Mouse (Mus musculus) layer of hippocampus, postnatal 25 days (tissue): Measurements from ENCODE around the gene Tm2d3. TPM values are rescaled to one million over a fixed set of nuclear protein-coding genes. Genes with fewer than 3 reads are reported as not detected.

ENCODE experiments used
- DNase-seq, 2 experiments: peaks; one replicate each; pipeline ENCODE4 v3.0.0; 2022; ENCODE audit warnings: mixed read lengths in 2 of 2, low spot score in 1 of 2; ENCODE audit errors: extremely low spot score in 1 of 2
- total RNA-seq, 2 experiments: library from RNA; stranded (reverse); gene quantifications; 2 replicates each; pipeline ENCODE4 v1.2.3; 2021

Tm2d3 gene
- 10 to 100 TPM; 45.4 to 51.6 TPM for total RNA-seq

GRCm38 (mm10) chr7:65690869-65691268 lies at the start of gene Tm2d3:
Gene Tm2d3, plus strand, starts transcription at chr7:65691169.
- no peak for DNase-seq

GRCm38 (mm10) chr7:65642371-65643304 lies 48.3 kb upstream of the Tm2d3 start:
- no peak for DNase-seq

- DNase-seq = no peak
Observed at GRCm38 (mm10) chr7:65643861-65644421, 47.0 kb upstream of the Tm2d3 start.

GRCm38 (mm10) chr7:65644643-65645351 lies 46.2 kb upstream of the Tm2d3 start, which contains the start of gene Tarsl2:
Gene Tarsl2, plus strand, starts transcription at chr7:65644898.
- DNase-seq = peak; percentile 83 to 87

GRCm38 (mm10) chr7:65645996-65646395 lies 45.0 kb upstream of the Tm2d3 start:
- DNase-seq = no peak

- DNase-seq = no peak
Observed at GRCm38 (mm10) chr7:65650662-65651061, 40.3 kb upstream of the Tm2d3 start.

- no peak for DNase-seq
Observed at GRCm38 (mm10) chr7:65657490-65658120, 33.4 kb upstream of the Tm2d3 start.

- no peak for DNase-seq
Observed at GRCm38 (mm10) chr7:65663225-65663790, 27.7 kb upstream of the Tm2d3 start.

GRCm38 (mm10) chr7:65663886-65664285 lies 27.1 kb upstream of the Tm2d3 start:
- DNase-seq = no peak

GRCm38 (mm10) chr7:65667491-65667890 lies 23.5 kb upstream of the Tm2d3 start:
- no peak for DNase-seq

GRCm38 (mm10) chr7:65678050-65678449 lies 12.9 kb upstream of the Tm2d3 start:
- no peak for DNase-seq

GRCm38 (mm10) chr7:65678900-65679595 lies 11.9 kb upstream of the Tm2d3 start:
- no peak for DNase-seq

- DNase-seq = no peak
Observed at GRCm38 (mm10) chr7:65681166-65681565, 9.8 kb upstream of the Tm2d3 start.

GRCm38 (mm10) chr7:65684256-65684835 lies 6.6 kb upstream of the Tm2d3 start:
- no peak for DNase-seq

- no peak for DNase-seq
Observed at GRCm38 (mm10) chr7:65686664-65687063, 4.3 kb upstream of the Tm2d3 start.

GRCm38 (mm10) chr7:65691929-65692605 lies 1.1 kb downstream of the Tm2d3 start:
- DNase-seq = no peak

- DNase-seq = no peak
Observed at GRCm38 (mm10) chr7:65692883-65693282, 1.9 kb downstream of the Tm2d3 start.

GRCm38 (mm10) chr7:65693301-65693821 lies 2.4 kb downstream of the Tm2d3 start:
- DNase-seq = peak; percentile 81 to 89
